Mouse (Mus musculus) limb, embryonic 15.5 days (tissue): Measurements from ENCODE around the gene Mgat4c. TPM values are rescaled to one million over a fixed set of nuclear protein-coding genes. Genes with fewer than 3 reads are reported as not detected.

Experiments used
- ATAC-seq: fragments of 200-750 bp; cut with Nextera tagmentation; 2 replicates; pipeline ENCODE4 v1.8.0; 2017; ENCODE audit warnings: low read depth, moderate TSS enrichment; ENCODE audit not compliant: insufficient number of reproducible peaks, low FRiP score, low TSS enrichment
- H3K27ac ChIP-seq: fragments of 300-500 bp; sonication (generic); 2 replicates; pipeline ENCODE4 v1.5.1; 2015; ENCODE audit warnings: moderate library complexity, mild to moderate bottlenecking, inconsistent platforms
- H3K27me3 ChIP-seq: fragments of 300-500 bp; sonication (generic); 2 replicates; pipeline ENCODE4 v1.6.1; 2015; ENCODE audit warnings: inconsistent platforms
- H3K36me3 ChIP-seq: fragments of 300-500 bp; sonication (generic); 2 replicates; pipeline ENCODE4 v1.6.1; 2015; ENCODE audit warnings: inconsistent platforms
- H3K4me1 ChIP-seq: fragments of 300-500 bp; sonication (generic); 2 replicates; pipeline ENCODE4 v1.6.1; 2015; ENCODE audit warnings: inconsistent platforms
- H3K4me2 ChIP-seq: fragments of 300-500 bp; sonication (generic); 2 replicates; pipeline ENCODE4 v1.6.1; 2015; ENCODE audit warnings: mild to moderate bottlenecking, inconsistent platforms
- H3K4me3 ChIP-seq: fragments of 300-500 bp; sonication (generic); 2 replicates; pipeline ENCODE4 v1.5.1; 2015; ENCODE audit warnings: mild to moderate bottlenecking, inconsistent platforms
- H3K9ac ChIP-seq: fragments of 300-500 bp; sonication (generic); 2 replicates; pipeline ENCODE4 v1.6.1; 2015; ENCODE audit warnings: inconsistent platforms
- H3K9me3 ChIP-seq: fragments of 300-500 bp; sonication (generic); 2 replicates; pipeline ENCODE4 v1.6.1; 2016; ENCODE audit warnings: inconsistent platforms
- WGBS: fragments of 180-500 bp; shearing (Covaris S2); methylation state at CpG from one replicate; pipeline ENCODE4 v1.1.7; 2015; 5-methylcytosine and 5-hydroxymethylcytosine counted together
- polyA plus RNA-seq: library from polyadenylated mRNA; unstranded; fragments of >200 nt; fragmentation: Nextera tagmentation; extraction: Ambion mirVana; gene quantifications from 2 replicates; pipeline ENCODE4 v1.2.1, GENCODE M21; 2015

Mgat4c gene
- polyA plus RNA-seq, 1 experiment from 2014 or later = 2.4 TPM

DNA sequence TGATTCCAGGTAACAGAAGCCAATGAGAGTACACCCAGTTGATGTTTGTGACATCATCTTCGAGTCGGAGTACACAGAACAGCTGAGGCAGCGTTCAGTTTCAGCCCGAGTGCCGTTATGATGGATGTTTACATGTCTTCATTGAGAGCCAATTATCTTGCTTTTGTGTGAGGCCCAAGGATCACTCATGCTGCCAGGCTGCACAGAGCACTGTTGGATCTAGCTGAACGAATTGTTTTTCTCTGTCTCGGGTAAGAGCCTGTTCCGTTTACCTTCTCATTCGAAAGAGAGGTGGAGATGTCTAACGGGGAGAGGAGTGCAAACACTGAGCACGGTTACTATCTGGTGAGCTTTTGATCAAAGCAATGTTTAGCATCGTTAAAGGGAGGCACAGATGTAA, 477.5 kb downstream of the Mgat4c start:
- no peak for ATAC-seq
- Histone ChIP-seq H3K4me3 (peak overlapping the region; percentile 17; the same call in 1 of the 2 replicates), H3K27ac (no peak overlapping the region), H3K36me3 (no peaks in the 10 kb centered on the region), H3K27me3 (no peaks in the 10 kb centered on the region), H3K9me3 (no peaks in the 10 kb centered on the region), H3K9ac (no peak overlapping the region), H3K4me2 (peak overlapping the region; percentile 20), H3K4me1 (no peaks in the 10 kb centered on the region)
- 16% methylated on average over 12 of the region's 12 CpGs for WGBS

DNA sequence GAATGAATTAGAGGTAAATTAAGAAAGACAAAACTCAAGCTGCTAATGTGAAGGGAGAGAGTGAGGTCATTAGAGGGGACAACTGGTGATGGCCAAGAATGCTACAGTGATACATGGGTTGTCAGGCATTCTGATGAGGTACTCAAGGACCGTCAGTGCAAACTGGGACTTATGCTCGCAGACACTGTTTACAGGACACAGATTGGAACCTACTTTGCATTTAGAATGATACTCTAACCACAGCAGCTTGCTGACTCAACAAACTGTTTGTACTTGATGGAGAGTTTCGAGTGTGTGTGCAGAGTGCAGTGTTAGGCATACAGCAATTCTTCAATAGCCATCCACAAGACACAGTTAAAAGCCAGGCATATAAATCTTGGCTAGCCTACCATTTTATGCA, 503.4 kb downstream of the Mgat4c start:
- Histone ChIP-seq H3K27ac (no peak overlapping the region), H3K36me3 (no peaks in the 10 kb centered on the region), H3K4me1 (no peaks in the 10 kb centered on the region), H3K9me3 (no peaks in the 10 kb centered on the region), H3K4me2 (no peak overlapping the region), H3K9ac (no peak overlapping the region), H3K27me3 (no peaks in the 10 kb centered on the region), H3K4me3 (no peak overlapping the region)
- ATAC-seq = no peak
- 77% methylated on average over 3 of the region's 3 CpGs for WGBS

DNA sequence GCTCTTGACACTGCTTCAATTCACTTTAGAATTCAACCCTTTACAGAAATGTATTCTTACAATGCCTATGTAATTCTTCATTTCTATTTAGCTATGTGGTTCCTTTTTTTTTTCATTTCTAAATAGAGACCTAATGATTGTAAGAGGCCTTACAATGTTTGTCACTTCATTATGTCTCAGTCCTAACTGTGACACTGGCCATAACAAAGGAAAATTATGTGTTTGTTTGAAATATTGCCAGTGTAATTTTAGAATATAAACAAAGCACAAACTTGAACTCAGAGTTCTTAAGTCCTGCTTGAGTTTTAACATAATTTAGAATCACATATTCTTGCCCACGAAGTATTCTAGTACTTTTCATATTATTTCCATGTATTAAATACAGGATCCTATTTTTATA, 510.4 kb downstream of the Mgat4c start:
- H3K4me1 ChIP-seq = no peaks in the 10 kb centered on the region
- H3K36me3 ChIP-seq = no peaks in the 10 kb centered on the region
- no peaks in the 10 kb centered on the region for H3K27me3 ChIP-seq
- no peak overlapping the region for H3K4me3 ChIP-seq
- no peak overlapping the region for H3K4me2 ChIP-seq
- H3K9me3 ChIP-seq = no peaks in the 10 kb centered on the region
- no peak overlapping the region for H3K27ac ChIP-seq
- ATAC-seq = no peak
- no peak overlapping the region for H3K9ac ChIP-seq
- 83% methylated on average over 1 of the region's 1 CpGs for WGBS

DNA sequence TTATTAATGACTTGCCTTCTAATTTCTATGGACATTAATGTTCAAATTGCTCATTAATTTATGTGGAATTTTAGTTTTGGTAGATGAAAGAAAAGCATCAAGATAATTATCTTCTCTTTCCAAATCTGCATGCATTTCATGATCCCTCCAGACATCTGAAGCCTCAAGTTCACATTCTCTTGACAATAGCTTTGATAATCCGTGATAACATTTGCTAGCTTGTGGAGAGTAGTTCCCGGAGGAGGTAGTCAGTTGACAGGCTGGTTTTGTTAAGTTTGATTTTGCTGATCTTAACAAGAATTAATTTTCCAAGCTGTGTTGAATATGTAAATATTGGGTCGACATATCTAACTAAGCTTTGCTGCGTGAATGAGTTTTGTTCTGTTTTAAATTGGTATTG, 515.6 kb downstream of the Mgat4c start:
- Histone ChIP-seq H3K4me3 (no peak overlapping the region), H3K4me2 (no peak overlapping the region), H3K9me3 (no peaks in the 10 kb centered on the region), H3K27me3 (no peaks in the 10 kb centered on the region), H3K36me3 (no peaks in the 10 kb centered on the region), H3K27ac (no peak overlapping the region), H3K4me1 (no peaks in the 10 kb centered on the region), H3K9ac (no peak overlapping the region)
- 88% methylated on average over 4 of the region's 4 CpGs for WGBS
- no peak for ATAC-seq

DNA sequence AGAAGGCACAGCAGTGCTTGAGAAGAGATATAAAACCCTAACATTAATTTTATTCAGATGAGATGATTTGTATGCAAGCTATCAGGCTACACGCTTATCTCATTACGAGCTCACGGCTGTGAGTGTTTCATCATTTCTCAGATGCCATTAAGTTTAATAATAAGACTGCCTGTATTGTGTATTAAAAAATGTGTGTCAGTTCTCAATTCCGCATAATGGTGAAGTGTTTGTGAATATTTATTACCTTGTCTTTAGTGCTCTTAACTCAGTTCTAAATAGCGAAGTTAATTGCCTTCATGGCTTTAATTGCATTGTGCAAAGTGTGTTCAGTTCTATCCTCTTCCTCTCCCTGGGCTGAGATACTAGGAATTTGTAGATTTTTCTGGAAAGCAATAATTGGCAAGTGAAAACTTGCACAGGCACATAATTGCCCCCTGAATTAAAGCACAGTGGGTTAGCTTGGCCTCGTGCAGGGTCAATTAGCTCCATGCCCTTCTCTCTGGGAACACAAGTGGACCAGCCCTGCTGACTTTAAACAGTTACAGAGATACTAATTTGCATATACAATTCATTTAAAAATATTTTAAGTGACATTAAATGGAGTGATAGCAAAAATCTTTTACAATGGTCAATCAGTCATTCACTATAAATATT, 557.4 kb downstream of the Mgat4c start:
- H3K9me3 ChIP-seq = no peaks in the 10 kb centered on the region
- H3K36me3 ChIP-seq = no peaks in the 10 kb centered on the region
- H3K4me1 ChIP-seq = no peaks in the 10 kb centered on the region
- H3K9ac ChIP-seq = no peak overlapping the region
- H3K27ac ChIP-seq = no peak overlapping the region
- ATAC-seq = no peak
- H3K27me3 ChIP-seq = no peaks in the 10 kb centered on the region
- H3K4me2 ChIP-seq = no peak overlapping the region
- WGBS = 41% methylated on average over 6 of the region's 6 CpGs
- H3K4me3 ChIP-seq = no peak overlapping the region

DNA sequence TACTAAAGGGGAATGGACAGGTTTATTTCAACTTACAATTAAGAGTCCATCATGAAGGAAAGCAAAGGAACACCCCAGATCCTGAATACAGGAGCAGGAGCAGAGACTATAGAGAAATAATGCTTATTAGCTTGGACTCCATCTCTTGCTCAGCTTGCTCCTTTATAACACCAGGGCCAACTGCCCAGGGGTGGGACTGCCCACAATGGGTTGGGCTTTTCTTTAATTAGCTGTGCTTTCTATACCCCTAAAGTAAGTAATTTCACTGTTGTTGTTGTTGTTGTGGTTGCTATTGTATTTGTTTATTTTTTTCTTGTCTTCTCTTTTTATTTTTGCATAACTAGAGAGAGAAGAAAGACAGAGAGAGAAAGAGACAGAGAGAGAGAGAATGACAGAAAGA, 562.6 kb downstream of the Mgat4c start:
- no peak overlapping the region for H3K9ac ChIP-seq
- no peak overlapping the region for H3K4me2 ChIP-seq
- H3K36me3 ChIP-seq = no peaks in the 10 kb centered on the region
- no peaks in the 10 kb centered on the region for H3K9me3 ChIP-seq
- H3K27me3 ChIP-seq = no peaks in the 10 kb centered on the region
- H3K27ac ChIP-seq = no peak overlapping the region
- ATAC-seq = no peak
- H3K4me1 ChIP-seq = no peaks in the 10 kb centered on the region
- H3K4me3 ChIP-seq = no peak overlapping the region

DNA sequence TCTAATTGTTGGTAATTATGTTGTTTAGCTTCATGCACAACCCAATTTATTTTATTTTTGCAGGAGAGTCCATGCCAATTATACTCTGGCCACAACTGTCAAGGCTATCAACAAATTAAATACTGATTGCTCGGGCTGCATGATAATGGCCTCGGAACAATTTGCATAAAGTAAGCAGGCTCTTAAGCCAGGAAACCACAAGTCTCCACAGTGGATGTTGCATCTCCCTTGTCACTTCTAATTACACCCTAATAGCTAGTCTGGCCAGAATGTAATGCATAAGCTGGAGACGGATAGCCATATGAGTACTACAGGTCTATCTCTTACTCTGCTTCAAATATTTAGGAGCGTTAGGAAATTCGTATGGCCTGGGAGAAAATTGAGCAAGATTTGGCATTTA, 563.3 kb downstream of the Mgat4c start:
- no peaks in the 10 kb centered on the region for H3K9me3 ChIP-seq
- whole genome bisulfite sequencing = 62% methylated on average over 5 of the region's 5 CpGs
- ATAC-seq = no peak
- H3K4me1 ChIP-seq = no peaks in the 10 kb centered on the region
- no peak overlapping the region for H3K9ac ChIP-seq
- no peaks in the 10 kb centered on the region for H3K27me3 ChIP-seq
- no peak overlapping the region for H3K27ac ChIP-seq
- H3K4me2 ChIP-seq = no peak overlapping the region
- H3K36me3 ChIP-seq = no peaks in the 10 kb centered on the region
- no peak overlapping the region for H3K4me3 ChIP-seq

DNA sequence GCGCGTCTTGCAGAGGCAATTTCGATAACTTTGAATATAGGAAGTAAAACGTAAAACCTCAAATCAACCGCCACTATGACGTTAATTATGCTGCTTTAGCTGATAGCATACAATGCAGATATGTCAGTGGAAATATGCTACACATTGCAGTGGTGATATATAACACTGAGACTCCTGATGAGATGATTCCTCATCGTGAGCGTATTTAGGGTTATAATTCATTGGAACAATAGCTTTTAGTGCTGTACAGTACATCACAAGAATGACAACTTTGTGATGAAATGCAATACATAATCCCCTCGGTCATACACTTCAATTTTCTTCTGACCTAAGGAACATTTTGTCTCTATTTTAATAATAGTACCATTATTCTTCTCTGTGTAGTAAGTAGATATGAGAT, 564.0 kb downstream of the Mgat4c start:
- Histone ChIP-seq H3K4me1 (no peaks in the 10 kb centered on the region), H3K4me3 (no peak overlapping the region), H3K36me3 (no peaks in the 10 kb centered on the region), H3K27ac (no peak overlapping the region), H3K9ac (no peak overlapping the region), H3K27me3 (no peaks in the 10 kb centered on the region), H3K4me2 (no peak overlapping the region), H3K9me3 (no peaks in the 10 kb centered on the region)
- WGBS = 74% methylated on average over 9 of the region's 9 CpGs
- no peak for ATAC-seq

DNA sequence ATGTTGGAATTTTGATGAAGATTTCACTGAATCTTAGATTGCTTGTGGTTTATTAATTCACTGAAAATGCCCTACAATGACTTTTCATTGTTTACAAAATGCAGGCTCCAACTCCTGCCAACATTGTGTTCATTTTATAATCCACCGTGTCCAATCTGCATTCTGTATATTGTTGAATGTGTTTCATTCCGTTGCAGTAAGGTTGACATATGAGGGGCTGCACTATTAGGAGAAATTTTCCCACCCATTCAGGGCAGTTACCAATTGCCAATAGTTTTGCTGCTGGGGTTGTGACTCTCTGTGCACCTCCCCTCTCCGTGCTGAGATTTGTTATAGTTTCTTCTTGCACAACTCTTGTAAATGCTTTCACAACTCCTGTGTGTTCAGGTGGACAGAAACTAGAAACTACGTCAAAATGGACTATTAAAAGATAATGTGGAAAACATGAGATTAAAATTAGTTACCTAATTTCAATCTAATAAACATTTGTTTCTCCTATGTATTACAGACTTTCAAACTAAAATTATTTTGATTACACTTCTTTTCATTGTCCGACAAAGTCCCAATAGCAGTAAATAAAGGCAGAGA, 627.7 kb downstream of the Mgat4c start:
- Histone ChIP-seq H3K27me3 (no peaks in the 10 kb centered on the region), H3K4me1 (no peaks in the 10 kb centered on the region), H3K27ac (no peak overlapping the region), H3K36me3 (no peaks in the 10 kb centered on the region), H3K4me3 (no peak overlapping the region), H3K4me2 (no peak overlapping the region), H3K9ac (no peak overlapping the region), H3K9me3 (no peaks in the 10 kb centered on the region)
- WGBS = 76% methylated on average over 5 of the region's 5 CpGs
- no peak for ATAC-seq

DNA sequence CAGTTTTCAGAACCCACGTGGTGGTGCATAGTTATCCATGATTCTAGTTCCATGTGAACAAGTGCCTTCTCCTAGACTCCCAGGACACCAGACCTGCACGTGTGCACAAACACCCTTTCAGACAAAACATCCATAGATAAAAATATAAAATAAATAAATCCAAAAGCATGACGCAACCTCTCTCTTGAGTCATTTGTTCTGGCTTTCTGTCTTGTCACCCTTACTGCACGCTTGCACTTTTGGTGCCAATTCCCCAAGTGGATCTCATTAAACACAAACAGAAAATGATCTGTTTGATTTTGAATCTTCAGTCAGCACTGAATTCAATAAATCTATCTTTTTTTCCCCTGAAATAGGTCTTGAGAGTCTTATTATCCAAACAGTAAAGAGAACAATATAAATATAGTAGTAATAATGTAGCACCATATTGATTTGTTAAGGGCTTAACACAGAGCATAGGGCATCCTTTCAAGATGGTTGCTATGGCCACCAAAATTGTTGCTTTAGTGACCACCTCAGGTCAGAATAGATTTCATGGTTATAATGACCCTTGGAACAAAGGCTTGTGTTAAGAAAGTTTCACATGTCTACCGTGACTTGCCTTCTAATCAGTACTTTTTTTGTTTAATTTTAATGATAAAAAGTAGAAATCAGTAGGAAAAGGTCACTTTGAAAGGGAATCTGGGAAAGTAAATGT, 684.5 kb downstream of the Mgat4c start:
- no peak overlapping the region for H3K4me3 ChIP-seq
- no peaks in the 10 kb centered on the region for H3K4me1 ChIP-seq
- H3K27me3 ChIP-seq = no peaks in the 10 kb centered on the region
- no peak for ATAC-seq
- no peaks in the 10 kb centered on the region for H3K9me3 ChIP-seq
- H3K27ac ChIP-seq = no peak overlapping the region
- H3K9ac ChIP-seq = no peak overlapping the region
- no peaks in the 10 kb centered on the region for H3K36me3 ChIP-seq
- no peak overlapping the region for H3K4me2 ChIP-seq
- 81% methylated on average over 5 of the region's 5 CpGs for WGBS

DNA sequence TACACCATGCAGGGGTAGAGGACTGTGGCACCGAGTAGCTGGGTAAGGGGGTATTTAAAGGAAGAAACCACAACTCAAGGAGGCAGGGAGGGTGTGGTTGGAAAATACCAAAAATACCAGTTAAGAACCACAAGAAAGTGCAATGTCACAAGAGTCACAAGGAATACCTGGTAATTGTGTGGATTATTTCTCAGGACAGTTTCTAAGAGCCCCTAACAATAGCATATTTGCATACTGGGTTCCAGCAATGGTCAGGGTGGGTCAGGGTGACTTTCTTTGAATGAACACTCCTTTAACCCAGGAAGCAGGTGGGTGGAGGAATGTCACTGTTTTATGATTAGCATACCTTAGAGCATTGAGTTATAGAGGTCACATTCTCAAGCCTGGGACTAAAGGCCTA, 689.3 kb downstream of the Mgat4c start:
- ATAC-seq = no peak
- Histone ChIP-seq H3K9ac (no peak overlapping the region), H3K27me3 (no peaks in the 10 kb centered on the region), H3K9me3 (no peaks in the 10 kb centered on the region), H3K4me3 (no peak overlapping the region), H3K4me2 (no peak overlapping the region), H3K4me1 (no peaks in the 10 kb centered on the region), H3K36me3 (no peaks in the 10 kb centered on the region), H3K27ac (no peak overlapping the region)
- 73% methylated on average over 1 of the region's 1 CpGs for WGBS

DNA sequence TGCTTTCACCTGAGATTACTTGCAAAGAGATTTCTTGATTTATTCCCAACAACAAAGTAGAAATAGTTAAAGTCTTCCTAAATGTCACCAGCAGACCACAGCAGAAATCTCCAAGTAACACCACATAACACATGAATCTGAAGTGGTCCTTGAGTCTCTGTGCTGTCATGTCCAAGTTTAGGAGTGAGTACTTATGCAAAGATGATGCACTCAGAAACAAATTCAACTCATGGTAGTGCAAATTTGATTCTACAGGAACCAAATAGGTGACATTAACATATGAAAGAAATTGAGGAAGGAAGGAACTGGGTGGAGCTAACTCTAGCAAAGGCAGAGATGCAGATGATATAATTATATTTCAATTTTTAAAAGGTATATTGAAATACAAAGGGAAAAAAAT, 690.8 kb downstream of the Mgat4c start:
- ATAC-seq = no peak
- H3K9ac ChIP-seq = no peak overlapping the region
- no peaks in the 10 kb centered on the region for H3K27me3 ChIP-seq
- H3K27ac ChIP-seq = no peak overlapping the region
- H3K9me3 ChIP-seq = no peaks in the 10 kb centered on the region
- H3K4me2 ChIP-seq = no peak overlapping the region
- no peak overlapping the region for H3K4me3 ChIP-seq
- H3K4me1 ChIP-seq = no peaks in the 10 kb centered on the region
- H3K36me3 ChIP-seq = no peaks in the 10 kb centered on the region
